Mouse (Mus musculus) layer of hippocampus, postnatal 10 days (tissue): ENCODE measurements at regions not wholly inside any gene's neighbourhood (a gene's known extent, or its start where the extent isn't known, plus 50 kb on each side); places are given as distances from the start of the nearest gene placed in this dataset.

Experiments used
- DNase-seq, 2 experiments: peaks; one replicate each; pipeline ENCODE4 v3.0.0; 2021; ENCODE audit warnings: low spot score in 2 of 2

GRCm38 (mm10) chr14:106052585-106053551, 53.1 kb upstream of the Trim52 start:
- DNase-seq, result no peak
